Mouse (Mus musculus) hindbrain, embryonic 13.5 days (tissue): ENCODE data around the gene Top2b. TPM values are rescaled to one million over a fixed set of nuclear protein-coding genes. Genes with fewer than 3 reads are reported as not detected.

Experiments used
- ATAC-seq: fragments of 200-750 bp; cut with Nextera tagmentation; 2 replicates; pipeline ENCODE4 v1.8.0; 2017; ENCODE audit warnings: moderate TSS enrichment; ENCODE audit not compliant: low FRiP score
- H3K27ac ChIP-seq: fragments of 300-500 bp; sonication (generic); 2 replicates; pipeline ENCODE4 v1.5.1; 2015; ENCODE audit warnings: inconsistent platforms, mild to moderate bottlenecking, moderate library complexity
- H3K27me3 ChIP-seq: fragments of 300-500 bp; sonication (generic); 2 replicates; pipeline ENCODE4 v1.6.1; 2015; ENCODE audit warnings: mild to moderate bottlenecking, inconsistent platforms
- H3K36me3 ChIP-seq: fragments of 300-500 bp; sonication (generic); 2 replicates; pipeline ENCODE4 v1.6.1; 2015; ENCODE audit warnings: mild to moderate bottlenecking, inconsistent platforms
- H3K4me1 ChIP-seq: fragments of 300-500 bp; sonication (generic); replicated peaks from 2 replicates; pipeline ENCODE4 v1.6.1; 2015; ENCODE audit warnings: inconsistent platforms
- H3K4me2 ChIP-seq: fragments of 300-500 bp; sonication (generic); 2 replicates; pipeline ENCODE4 v1.6.1; 2015; ENCODE audit warnings: inconsistent platforms, mild to moderate bottlenecking, moderate library complexity
- H3K4me3 ChIP-seq: fragments of 300-500 bp; sonication (generic); 2 replicates; pipeline ENCODE4 v1.5.1; 2015; ENCODE audit warnings: mild to moderate bottlenecking, inconsistent platforms
- H3K9ac ChIP-seq: fragments of 300-500 bp; sonication (generic); 2 replicates; pipeline ENCODE4 v1.6.1; 2015; ENCODE audit warnings: mild to moderate bottlenecking, inconsistent platforms
- H3K9me3 ChIP-seq: fragments of 300-500 bp; sonication (generic); 2 replicates; pipeline ENCODE4 v1.6.1; 2016; ENCODE audit warnings: inconsistent platforms
- WGBS: fragments of 180-500 bp; shearing (Covaris S2); methylation state at CpG from one replicate; pipeline ENCODE4 v1.1.7; 2015; 5-methylcytosine and 5-hydroxymethylcytosine counted together
- polyA plus RNA-seq: library from polyadenylated mRNA; unstranded; fragments of >200 nt; fragmentation: Nextera tagmentation; extraction: Ambion mirVana; gene quantifications from 2 replicates; pipeline ENCODE4 v1.2.1, GENCODE M21; 2015

Top2b gene
- polyA plus RNA-seq, 1 experiment from 2014 or later, result 99.5 TPM

DNA sequence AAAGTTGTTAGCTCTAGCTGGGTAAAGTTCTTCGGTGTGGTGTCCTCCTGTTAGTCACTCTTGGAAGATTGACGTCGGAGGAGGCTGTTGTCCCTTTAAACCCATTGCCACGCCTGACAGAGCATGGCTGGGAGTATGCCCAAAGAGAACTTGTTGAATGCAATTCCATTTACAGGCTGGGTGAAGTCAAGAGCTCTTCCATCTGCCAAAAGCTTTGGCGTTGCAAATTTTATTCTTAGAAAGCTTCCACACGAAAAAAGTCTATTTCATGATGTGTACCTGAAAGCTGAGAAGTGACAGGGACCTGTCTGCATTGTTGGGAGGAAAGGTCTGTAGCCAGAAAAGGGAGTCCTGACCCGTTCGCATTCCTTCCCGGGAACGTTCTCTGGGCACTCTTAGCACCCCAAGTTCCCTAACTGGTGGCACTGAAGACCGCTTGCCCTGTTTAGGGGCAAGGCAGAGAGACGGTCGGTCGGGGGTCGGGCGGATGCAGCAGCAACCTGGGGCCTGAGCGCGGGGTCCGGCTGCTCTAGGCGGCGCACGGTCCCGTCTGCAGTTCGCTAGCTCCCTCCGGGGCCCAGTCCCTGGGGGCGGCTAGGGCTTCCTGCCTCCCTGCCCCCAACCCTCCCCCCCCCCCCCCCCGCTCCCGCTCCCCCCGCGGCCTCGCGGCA lies 683 bp upstream of the Top2b start:
- Histone ChIP-seq H3K4me3 (peak overlapping the region; percentile 96), H3K4me2 (peak overlapping the region; percentile 77), H3K9ac (peak overlapping the region; percentile 99), H3K27me3 (no peaks in the 10 kb centered on the region), H3K36me3 (no peaks in the 10 kb centered on the region), H3K27ac (peak overlapping the region; percentile 99), H3K9me3 (no peaks in the 10 kb centered on the region), H3K4me1 (peaks cover 28% of the 10 kb centered on the region)
- peak; percentile 79 for ATAC-seq
- WGBS, result 2% methylated on average over 27 of the region's 32 CpGs

DNA sequence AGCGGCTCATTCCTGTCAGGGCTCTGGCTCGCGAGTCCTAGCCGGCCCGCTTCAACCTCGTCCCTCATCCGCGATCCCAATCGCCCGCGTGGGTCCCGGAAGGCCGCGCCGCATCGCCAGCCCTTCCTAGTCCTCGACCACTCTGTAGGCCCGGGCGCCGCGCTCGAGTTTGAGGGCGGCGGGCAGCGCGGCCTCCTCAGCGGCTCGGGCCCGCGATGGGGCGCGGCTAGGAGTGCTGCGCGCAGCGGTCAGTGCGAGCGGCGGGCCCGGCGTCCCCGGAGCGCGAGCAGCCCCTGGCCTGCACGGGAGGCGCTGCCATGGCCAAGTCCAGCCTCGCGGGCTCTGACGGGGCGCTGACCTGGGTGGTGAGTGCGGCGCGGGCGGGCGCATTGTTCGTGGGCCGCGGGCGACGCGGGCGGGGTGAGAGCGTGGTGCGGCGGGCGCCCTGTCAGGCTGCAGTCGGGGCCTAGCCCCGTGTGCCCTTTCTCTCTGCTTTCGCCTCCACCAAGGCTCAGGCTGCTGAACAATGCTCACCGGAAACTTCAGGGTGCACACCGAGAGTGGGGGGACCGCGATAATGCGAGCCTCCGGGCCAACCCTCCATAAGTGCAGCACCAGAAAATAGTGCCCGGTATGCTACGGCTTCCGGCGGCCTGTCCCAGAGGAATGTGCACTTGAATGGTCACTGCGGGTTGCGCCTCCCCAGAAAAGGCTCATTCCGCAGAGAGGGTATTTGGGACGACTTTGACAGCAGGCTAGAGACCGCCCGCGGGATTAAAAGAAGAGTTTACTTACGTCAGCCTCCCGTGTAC lies 589 bp downstream of the Top2b start:
- WGBS, result under 1% methylated on average over 87 of the region's 87 CpGs

DNA sequence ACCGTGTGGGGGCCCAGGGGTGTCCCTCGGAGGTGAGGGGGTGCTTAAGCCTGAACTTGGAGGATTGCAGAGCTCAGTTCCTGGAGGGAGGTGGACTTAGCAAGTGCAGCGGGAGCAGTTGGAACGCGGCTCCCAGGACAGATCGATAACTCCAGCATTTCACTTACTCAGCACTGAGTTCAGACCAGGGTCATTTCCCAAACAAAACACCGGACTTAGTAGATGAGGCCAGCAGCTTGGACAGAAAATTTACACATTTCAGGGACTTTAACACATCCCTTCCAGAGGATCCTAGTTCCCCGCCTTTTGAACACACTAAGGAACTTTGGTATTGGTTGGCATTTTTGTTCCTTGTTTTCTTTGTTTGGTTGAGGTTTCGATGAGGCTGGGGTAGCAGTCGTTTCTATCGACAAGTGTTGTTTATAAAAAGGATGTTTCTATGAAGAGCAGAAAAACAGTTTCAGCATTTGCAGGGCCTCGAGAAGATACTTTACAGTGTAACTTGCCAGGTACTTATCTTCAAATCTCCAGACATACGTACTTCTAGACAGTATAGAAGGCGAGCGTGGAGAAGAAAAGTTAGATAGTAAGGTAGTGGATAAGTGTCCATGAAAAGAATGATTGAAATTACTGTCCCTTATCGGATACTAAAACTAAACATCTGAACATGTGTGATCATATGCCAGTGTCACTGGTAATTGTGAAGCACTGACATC lies 1.4 kb downstream of the Top2b start:
- peaks cover 31% of the 10 kb centered on the region for H3K4me1 ChIP-seq
- peak overlapping the region; percentile 99 for H3K27ac ChIP-seq
- peak overlapping the region; percentile 71 for H3K4me2 ChIP-seq
- peaks cover 6% of the 10 kb centered on the region; the same call in 1 of the 2 replicates for H3K36me3 ChIP-seq
- no peaks in the 10 kb centered on the region for H3K27me3 ChIP-seq
- ATAC-seq, result peak; percentile 9; the same call in 1 of the 2 replicates
- WGBS, result 17% methylated on average over 16 of the region's 16 CpGs
- peak overlapping the region; percentile 96 for H3K4me3 ChIP-seq
- H3K9me3 ChIP-seq, result no peaks in the 10 kb centered on the region
- H3K9ac ChIP-seq, result peak overlapping the region; percentile 99

More for the DNA sequence above, 589 bp downstream of the Top2b start:
- Histone ChIP-seq H3K4me3 (peak overlapping the region; percentile 96), H3K9me3 (no peaks in the 10 kb centered on the region), H3K4me2 (peak overlapping the region; percentile 71), H3K27ac (peak overlapping the region; percentile 99), H3K9ac (peak overlapping the region; percentile 99), H3K4me1 (peaks cover 31% of the 10 kb centered on the region), H3K36me3 (peaks cover 2% of the 10 kb centered on the region; the same call in 1 of the 2 replicates), H3K27me3 (no peaks in the 10 kb centered on the region)
- peak; percentile 72 for ATAC-seq

DNA sequence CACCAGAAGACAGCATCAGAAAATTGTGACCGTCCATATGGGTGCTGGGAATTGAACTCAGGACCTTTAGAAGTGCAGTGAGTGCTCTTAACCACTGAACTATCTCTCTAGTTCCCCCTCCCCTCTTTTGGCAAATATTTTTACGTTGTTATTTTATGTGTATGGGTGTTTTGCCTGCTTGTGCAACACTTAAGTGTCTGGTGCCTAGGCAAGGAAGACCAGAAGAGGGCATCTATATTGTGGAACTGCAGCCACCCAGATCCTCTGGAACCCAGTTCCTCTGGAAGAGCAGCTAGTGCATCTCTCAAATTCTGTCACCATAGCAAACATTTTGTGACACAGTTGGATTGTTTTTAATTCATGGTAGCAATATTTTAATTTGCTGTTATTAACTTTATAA lies 2.0 kb downstream of the Top2b start:
- Histone ChIP-seq H3K9me3 (no peaks in the 10 kb centered on the region), H3K27me3 (no peaks in the 10 kb centered on the region), H3K4me2 (peak overlapping the region; percentile 71), H3K9ac (peak overlapping the region; percentile 99; the same call in 1 of the 2 replicates), H3K36me3 (peaks cover 6% of the 10 kb centered on the region; the same call in 1 of the 2 replicates), H3K4me3 (peak overlapping the region; percentile 96), H3K4me1 (peaks cover 33% of the 10 kb centered on the region), H3K27ac (no peak overlapping the region)
- ATAC-seq, result no peak
- WGBS, result 48% methylated on average over 2 of the region's 2 CpGs

DNA sequence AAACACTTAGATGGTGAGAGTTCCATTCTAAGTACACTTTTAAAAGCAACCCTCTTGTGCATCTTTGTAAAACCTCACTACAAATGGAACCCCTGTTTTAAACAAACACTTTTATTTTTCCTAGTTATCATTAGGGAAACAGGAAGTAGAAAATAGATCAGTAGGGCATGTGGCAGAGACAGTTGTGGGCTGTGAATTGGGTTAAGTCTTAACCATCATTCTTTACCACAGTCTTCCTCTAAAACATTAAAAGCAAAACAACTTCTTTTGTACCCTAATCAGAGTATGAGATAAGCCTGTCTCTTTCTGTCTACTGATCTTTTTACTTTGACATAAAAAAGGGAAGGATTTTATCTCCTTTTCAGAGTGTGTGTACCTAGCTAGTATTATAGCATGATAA lies 7.8 kb downstream of the Top2b start:
- Histone ChIP-seq H3K27me3 (no peaks in the 10 kb centered on the region), H3K9ac (no peak overlapping the region), H3K9me3 (no peaks in the 10 kb centered on the region), H3K4me3 (no peak overlapping the region), H3K4me2 (no peak overlapping the region), H3K4me1 (peaks cover 19% of the 10 kb centered on the region), H3K36me3 (peaks cover 6% of the 10 kb centered on the region; the same call in 1 of the 2 replicates), H3K27ac (no peak overlapping the region)
- no peak for ATAC-seq

DNA sequence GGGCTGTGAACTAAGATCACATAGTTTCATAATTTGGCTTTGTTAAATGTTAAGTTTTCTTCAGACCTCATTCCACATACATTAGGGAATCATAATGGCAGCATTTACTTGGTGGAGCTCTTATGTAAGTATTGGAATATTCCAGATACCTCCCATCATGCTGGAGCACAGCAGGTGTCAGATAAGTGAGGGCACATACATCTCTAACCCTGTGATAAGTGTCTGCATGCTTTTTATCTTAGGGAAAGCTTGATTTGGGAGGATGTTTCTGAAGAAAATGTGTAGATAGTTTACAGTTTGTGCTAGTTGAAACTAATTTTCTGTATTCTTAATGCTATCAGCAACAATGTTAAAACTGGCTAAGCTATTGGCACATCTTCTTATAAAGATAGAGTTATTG lies 8.2 kb downstream of the Top2b start:
- Histone ChIP-seq H3K36me3 (peaks cover 6% of the 10 kb centered on the region; the same call in 1 of the 2 replicates), H3K9me3 (no peaks in the 10 kb centered on the region), H3K9ac (no peak overlapping the region), H3K4me1 (peaks cover 16% of the 10 kb centered on the region), H3K4me2 (no peak overlapping the region), H3K27me3 (no peaks in the 10 kb centered on the region), H3K4me3 (no peak overlapping the region), H3K27ac (no peak overlapping the region)
- ATAC-seq, result no peak

DNA sequence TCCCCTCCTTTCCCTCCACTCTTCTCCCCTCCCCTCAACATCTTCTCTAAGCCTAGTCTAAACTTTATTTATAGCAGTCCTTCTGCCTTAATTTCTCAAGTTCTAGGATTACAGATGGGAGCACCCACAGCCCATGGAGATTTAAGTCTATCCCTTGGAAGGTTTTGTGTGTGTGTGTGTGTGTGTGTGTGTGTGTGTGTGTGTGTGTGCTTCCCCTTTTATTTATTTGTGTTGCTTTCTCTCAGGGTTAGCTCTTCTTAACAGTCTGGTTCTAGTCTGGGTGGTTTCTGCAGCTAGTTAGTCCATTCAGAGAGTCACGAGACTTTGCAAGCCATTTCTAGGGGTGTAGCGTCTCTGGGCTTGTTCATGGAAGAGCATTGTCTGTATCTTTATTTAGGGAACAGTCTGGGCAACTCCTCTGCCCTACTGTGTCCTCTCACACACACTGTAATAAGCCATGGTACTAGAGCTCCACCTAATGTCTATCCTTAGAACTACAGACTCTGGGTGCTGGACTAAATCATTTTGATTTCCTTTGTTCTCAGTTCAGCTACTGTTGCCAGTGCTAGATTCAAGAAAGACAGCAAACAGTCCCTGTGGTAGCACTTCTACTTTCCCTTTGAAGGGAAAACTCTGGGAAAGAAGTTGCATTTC lies 15.1 kb downstream of the Top2b start:
- H3K4me1 ChIP-seq, result peaks cover 9% of the 10 kb centered on the region
- WGBS, result 5% methylated on average over 2 of the region's 2 CpGs
- no peak overlapping the region for H3K4me3 ChIP-seq
- H3K4me2 ChIP-seq, result no peak overlapping the region
- no peaks in the 10 kb centered on the region for H3K9me3 ChIP-seq
- H3K36me3 ChIP-seq, result no peaks in the 10 kb centered on the region
- peak overlapping the region; percentile 39; the same call in 1 of the 2 replicates for H3K9ac ChIP-seq
- H3K27ac ChIP-seq, result peak overlapping the region; percentile 86
- peak; percentile 93 for ATAC-seq
- no peaks in the 10 kb centered on the region for H3K27me3 ChIP-seq

DNA sequence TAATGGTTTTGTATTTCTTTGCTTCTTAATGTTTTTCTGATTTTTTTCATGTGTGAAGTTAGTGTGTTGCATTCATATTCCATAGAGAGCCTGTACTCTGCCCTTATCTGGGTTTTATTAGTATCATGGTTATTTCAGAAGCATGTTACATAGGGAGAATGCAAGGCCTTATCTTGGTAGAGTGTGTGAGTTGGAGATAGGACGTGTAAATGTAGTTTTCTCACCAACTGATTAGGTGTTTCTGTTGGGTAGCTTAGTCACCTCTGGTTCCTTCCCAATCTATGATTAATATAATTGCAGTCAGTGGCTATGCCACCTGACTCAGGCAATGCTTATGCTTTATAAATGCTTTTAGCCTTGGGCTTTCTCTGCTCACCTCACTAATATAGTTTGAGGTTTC lies 19.8 kb downstream of the Top2b start:
- no peaks in the 10 kb centered on the region for H3K36me3 ChIP-seq
- H3K4me3 ChIP-seq, result no peak overlapping the region
- H3K4me2 ChIP-seq, result no peak overlapping the region
- no peak overlapping the region for H3K9ac ChIP-seq
- H3K27ac ChIP-seq, result no peak overlapping the region
- no peak for ATAC-seq
- WGBS, result 55% methylated on average over 1 of the region's 1 CpGs
- H3K27me3 ChIP-seq, result no peaks in the 10 kb centered on the region
- H3K4me1 ChIP-seq, result peaks cover 8% of the 10 kb centered on the region
- H3K9me3 ChIP-seq, result no peaks in the 10 kb centered on the region

DNA sequence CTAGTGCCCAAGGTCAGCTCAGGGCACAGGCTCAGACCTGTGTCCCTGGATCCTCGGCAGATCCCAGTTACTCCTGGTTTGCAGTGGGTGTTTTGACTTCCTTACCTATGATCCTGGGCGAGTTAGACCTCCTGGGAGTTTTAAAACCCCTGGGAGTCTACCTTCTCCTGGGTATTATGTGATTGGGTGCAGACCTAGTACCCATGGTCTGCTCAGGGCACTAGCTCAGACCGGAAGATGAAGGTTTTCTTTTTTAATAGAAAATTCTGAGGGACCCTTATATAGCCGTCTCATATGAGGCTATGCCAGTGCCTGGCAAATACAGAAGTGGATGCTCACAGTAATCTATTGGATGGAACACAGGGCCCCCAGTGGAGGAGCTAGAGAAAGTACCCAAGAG lies 40.2 kb downstream of the Top2b start:
- Histone ChIP-seq H3K4me1 (no peaks in the 10 kb centered on the region), H3K27ac (no peak overlapping the region), H3K4me2 (no peak overlapping the region), H3K9me3 (no peaks in the 10 kb centered on the region), H3K27me3 (no peaks in the 10 kb centered on the region), H3K36me3 (peaks cover 48% of the 10 kb centered on the region), H3K9ac (no peak overlapping the region), H3K4me3 (no peak overlapping the region)
- 95% methylated on average over 4 of the region's 4 CpGs for WGBS
- peak; percentile 57; the same call in 1 of the 2 replicates for ATAC-seq

DNA sequence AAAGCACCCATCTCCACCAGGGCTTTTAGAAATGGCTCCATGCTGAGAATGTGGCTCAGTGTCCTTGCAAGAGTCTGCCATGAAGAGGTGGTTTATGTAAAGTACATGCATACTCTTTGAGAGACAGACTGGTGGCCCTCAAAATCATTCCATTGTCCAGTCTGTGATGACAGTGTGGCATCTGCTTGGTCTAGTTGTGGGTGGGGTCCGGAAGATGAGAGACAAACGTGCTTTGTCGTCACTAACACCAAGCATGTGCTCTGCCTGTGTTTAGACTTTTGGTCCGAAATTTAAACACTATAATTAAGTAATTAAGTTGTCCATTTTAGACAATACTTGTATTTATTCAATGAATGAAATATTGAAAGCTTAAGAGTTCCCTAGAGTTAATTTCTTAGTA lies 49.2 kb downstream of the Top2b start:
- Histone ChIP-seq H3K27ac (no peak overlapping the region), H3K4me2 (no peak overlapping the region), H3K9me3 (no peaks in the 10 kb centered on the region), H3K9ac (no peak overlapping the region), H3K36me3 (peaks cover 40% of the 10 kb centered on the region), H3K4me3 (no peak overlapping the region), H3K4me1 (no peaks in the 10 kb centered on the region), H3K27me3 (no peaks in the 10 kb centered on the region)
- 86% methylated on average over 4 of the region's 4 CpGs for WGBS
- ATAC-seq, result no peak

DNA sequence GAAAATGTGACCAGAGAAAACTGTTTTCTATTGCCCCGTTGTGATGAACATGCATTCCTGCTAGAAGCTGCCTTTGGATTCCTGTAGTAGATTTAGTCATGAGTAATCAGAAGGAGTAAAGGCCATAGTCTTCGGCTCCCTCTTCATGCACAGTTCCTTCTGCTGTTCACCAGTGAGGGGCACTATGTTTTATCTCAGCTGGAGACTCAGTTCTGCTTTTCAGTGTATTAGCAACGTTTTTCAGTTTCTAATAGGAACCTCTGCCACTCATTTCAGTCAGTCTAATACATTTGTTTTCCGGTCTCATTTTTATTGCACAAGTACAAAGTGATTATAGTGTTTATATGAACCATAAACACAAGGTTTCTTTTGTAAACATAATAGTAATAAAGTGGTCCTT lies 62.6 kb downstream of the Top2b start:
- 78% methylated on average over 4 of the region's 4 CpGs for WGBS
- no peak overlapping the region for H3K4me3 ChIP-seq
- ATAC-seq, result no peak
- no peak overlapping the region for H3K27ac ChIP-seq
- no peaks in the 10 kb centered on the region for H3K4me1 ChIP-seq
- no peak overlapping the region for H3K4me2 ChIP-seq
- H3K36me3 ChIP-seq, result peaks cover 40% of the 10 kb centered on the region
- H3K9me3 ChIP-seq, result no peaks in the 10 kb centered on the region
- H3K9ac ChIP-seq, result no peak overlapping the region
- H3K27me3 ChIP-seq, result no peaks in the 10 kb centered on the region
